Mouse (Mus musculus): ENCODE measurements around the gene Mettl25. TPM values are rescaled to one million over a fixed set of nuclear protein-coding genes. Genes with fewer than 3 reads are reported as not detected.

Mettl25 gene
- total RNA-seq, 2 experiments from 2014 or later, result 7.2 to 19.8 TPM

- no peak for ATAC-seq (replicated peaks; ENCODE audit: poor library complexity, severe bottlenecking)
Measured at GRCm38 (mm10) chr10:105760046-105760445, 81.1 kb downstream of the Mettl25 start.

DNA sequence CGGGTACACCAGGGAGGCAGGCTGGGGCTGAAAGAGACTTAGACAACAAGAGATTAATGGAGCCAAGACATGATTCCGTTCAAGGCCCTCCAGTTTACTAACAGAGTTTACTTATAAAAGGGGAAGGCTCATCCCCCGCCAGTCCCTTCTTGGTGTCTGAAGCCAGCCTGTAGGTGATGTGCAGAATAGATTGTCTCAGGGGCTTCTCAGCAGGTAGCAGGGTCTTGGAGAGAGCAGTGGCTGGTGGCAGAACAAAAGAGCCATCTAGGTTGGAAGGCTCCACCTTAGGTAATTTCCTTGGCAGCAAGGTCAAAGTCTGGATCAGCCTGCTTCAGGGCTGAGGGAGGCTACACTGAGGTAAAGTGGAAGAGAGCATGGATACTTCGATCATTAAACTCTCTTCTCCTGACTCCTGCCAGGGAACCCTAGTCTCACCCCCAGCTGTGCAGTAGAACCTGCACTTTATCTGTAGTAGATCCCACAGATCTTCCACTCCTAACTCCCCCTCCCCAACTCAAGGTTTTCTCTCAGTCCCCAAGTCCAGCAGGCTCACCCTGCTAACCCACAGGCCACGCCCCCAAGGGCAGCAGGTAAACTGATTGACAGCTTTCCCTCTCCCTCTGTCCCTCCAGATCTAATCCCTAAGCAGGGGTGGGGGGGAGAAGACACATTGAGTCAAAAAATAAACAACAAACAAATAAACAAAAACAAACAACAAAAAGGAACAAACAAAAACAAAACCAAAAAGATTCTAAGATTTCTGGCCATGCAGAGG lies 87.2 kb downstream of the Mettl25 start:
- ATAC-seq (replicated peaks; ENCODE audit: poor library complexity, severe bottlenecking), result no peak

- no peak for ATAC-seq (replicated peaks; ENCODE audit: poor library complexity, severe bottlenecking)
Measured at GRCm38 (mm10) chr10:105746019-105746418, 95.2 kb downstream of the Mettl25 start.

GRCm38 (mm10) chr10:105741736-105742135 lies 99.4 kb downstream of the Mettl25 start:
- no peak for ATAC-seq (replicated peaks; ENCODE audit: poor library complexity, severe bottlenecking)

DNA sequence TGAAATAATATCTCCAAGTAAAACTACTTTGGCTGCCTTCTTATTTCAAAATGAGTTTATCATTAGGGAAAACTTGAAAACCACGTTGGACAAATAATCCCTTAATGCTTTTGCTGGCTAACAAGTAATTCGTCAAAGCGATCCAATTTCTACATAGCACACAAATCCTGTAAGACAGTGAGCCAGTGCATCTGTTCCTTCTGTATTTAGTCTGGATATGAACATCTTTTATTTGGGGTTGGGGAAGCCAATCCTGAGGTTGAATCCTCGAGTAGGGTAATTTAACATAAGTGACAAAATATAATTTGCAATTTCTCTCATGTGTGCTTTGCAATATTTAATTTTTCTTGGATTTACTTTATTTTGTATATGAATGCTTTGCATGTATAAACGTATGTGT lies 102.2 kb downstream of the Mettl25 start:
- no peak for ATAC-seq (replicated peaks; ENCODE audit: poor library complexity, severe bottlenecking)

DNA sequence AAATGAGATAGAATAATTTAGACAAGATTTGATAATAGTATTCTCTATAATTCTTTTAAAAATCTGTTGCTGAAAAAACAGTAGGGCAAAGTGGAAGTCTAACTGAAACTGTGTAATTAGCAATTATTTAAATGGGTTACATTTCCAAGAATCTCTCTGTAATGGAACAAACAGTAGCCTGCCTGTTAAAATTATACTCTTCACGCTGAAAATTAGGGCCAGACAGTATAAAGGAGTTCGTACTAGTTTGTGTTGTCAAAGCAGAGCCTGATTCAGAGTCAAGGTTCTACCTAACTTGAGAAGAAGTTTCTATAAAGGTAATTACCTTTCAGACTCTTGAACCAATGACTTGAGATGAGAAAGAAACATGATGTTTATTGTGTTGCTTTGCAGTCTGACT lies 113.4 kb downstream of the Mettl25 start:
- ATAC-seq (replicated peaks; ENCODE audit: poor library complexity, severe bottlenecking), result no peak

DNA sequence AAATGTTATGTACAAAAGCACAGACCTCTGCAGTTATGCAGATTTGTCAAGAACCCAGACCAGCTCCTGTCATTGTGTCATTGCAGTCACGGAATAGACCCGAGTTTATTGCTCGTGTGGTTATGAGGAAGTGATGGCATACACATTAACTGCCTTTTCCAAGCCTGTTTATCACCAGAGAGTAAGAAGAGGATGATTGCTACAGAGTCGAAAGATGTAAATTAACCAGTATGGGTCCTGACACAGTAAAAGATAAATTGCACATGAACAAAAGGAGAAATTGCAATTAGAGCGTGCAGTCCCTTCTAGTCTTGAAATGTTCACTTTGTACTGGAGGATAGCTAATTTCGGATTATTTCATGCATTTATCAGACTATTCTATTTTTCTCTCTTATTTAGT lies 113.8 kb downstream of the Mettl25 start:
- ATAC-seq (replicated peaks; ENCODE audit: poor library complexity, severe bottlenecking), result no peak

DNA sequence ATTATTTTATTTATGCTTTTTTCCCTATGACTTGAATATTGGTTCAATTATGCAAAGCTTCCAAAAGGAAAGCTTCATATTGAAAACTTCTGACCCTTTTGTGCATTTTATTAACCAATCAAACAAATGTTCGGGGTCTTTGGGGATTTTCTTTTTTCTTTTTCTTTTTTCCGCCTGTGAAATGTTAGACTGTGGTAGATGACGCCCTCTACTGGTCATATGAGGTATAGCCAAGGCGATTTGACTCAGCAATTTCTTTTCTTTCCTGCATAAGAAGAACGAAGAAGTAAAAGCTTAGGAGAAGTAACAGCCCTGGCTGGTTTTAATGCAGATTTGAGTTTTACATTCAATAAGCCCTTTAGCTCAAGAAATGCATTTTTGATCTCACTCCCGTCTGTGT lies 126.3 kb downstream of the Mettl25 start:
- peak; percentile 87 for ATAC-seq (replicated peaks; ENCODE audit: poor library complexity, severe bottlenecking)

GRCm38 (mm10) chr10:105714366-105714765 lies 126.8 kb downstream of the Mettl25 start:
- ATAC-seq (replicated peaks; ENCODE audit: poor library complexity, severe bottlenecking), result no peak; the same call in 1 of the 2 replicates

- ATAC-seq (replicated peaks; ENCODE audit: poor library complexity, severe bottlenecking), result no peak
Measured at GRCm38 (mm10) chr10:105713222-105713621, 128.0 kb downstream of the Mettl25 start.

Other genes starting within 250 kb of the Mettl25 start
- gene Ccdc59, start 313 bp downstream of the Mettl25 start, total RNA-seq (2014; fragmentation: Nextera tagmentation), result 22.8 and 44.8 TPM in 2 replicates
- gene Ccdc59, start 313 bp downstream of the Mettl25 start, total RNA-seq (2017), result 31.2 TPM in 2 replicates

Data from granulocyte monocyte progenitor cell, adult 5-6 weeks (primary cell).